Mouse (Mus musculus) c-Kit-negative CD71-positive TER-119-positive erythroid progenitor cells, embryonic 14.5 days (primary cell): ENCODE results near the gene Olfr729.

Experiments used
- DNase-seq: peaks from one replicate; pipeline ENCODE4 v3.0.0-alpha.2; 2013; ENCODE audit warnings: low read depth, low spot score

Gene Olfr729

DNA sequence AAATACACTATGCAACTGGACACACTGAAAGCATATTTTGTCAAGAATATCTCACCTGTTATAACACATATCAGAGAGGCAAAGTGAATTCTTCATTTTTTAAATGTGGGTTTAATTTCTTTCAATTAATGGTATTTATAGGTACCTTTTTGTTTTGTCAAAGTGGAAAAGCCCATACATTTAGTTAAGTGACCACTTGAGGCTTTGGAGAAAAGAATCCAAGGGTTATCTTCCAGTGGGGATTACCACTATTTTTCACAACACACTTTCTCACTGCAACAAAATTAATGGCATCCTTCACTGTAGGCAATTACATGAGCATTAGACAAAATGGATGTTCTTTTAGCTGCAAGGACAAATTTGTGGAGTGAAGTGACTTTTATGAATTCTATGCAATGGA lies at the start of gene Olfr729:
Gene Olfr729, minus strand, starts transcription at position 101 of the 400 bp plus-strand sequence.
- DNase-seq = no peak

DNA sequence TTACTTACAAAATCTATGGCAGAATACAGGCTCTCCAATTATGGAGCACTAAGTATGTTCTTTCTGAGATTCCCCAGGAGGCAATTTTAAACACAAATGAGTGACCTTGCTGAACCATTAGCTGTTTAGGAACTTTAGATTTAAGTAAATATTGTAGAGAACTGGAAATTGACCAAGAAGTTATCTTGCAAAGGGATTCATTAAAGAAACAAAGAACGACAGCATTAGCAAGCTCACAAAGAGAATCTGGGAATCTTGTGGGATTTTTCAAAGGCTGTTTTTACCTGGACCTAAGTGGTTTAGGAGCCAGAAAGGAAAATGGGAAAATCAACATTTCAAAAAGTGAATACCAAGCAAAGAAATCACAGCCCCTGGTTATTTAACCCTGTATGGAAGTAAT lies 35.4 kb upstream of the Olfr729 start, which contains the start of gene Olfr730:
Gene Olfr730, minus strand, starts transcription at position 101 of the 400 bp plus-strand sequence.
- no peak for DNase-seq

DNA sequence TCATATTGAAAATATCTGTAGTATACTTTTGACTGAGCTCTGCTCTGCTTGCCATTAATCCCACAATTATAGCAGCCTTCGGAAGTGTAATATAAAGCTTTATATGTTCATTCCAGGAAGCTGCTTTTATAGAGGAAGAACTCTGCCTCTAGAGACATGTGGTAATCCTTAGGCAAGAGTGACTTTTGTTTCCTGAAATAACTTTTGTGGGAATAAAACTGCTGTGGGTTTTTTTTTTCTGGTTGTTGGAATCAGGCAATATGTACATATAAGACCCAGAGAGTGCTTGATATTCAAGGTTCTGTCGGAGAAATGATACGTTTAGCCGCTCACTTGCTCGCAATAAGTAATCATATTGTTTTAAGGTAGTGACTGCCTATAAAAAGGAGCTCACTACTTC lies 10.1 kb downstream of the Olfr729 start, which contains the start of gene Olfr728:
Gene Olfr728, minus strand, starts transcription at position 101 of the 400 bp plus-strand sequence.
- DNase-seq = no peak

DNA sequence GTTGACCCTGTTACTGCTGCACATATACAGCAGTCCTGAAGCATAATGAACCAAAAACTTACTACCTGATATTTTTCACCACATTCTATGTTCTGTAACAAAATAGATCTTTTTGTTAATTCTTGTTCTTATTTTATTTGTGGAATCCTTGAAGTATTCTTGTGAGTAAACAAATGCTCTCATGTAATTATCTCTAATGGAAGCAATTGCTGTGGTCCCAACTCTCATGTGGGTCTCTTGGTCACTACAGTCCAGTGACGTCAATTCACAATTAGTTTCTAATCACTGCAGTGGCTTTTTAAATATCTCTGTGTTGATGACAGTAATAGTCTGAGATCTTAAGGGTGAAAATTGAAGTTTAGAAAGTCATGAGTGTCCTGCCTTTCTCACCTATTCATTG lies 29.8 kb downstream of the Olfr729 start, which contains the start of gene Olfr727:
Gene Olfr727, plus strand, starts transcription at position 301 of the 400 bp plus-strand sequence.
- no peak for DNase-seq
